Mouse (Mus musculus) inflammation-experienced regulatory T-cells, adult 16 weeks (primary cell): ENCODE results near the gene Nr1h2. TPM values are rescaled to one million over a fixed set of nuclear protein-coding genes. Genes with fewer than 3 reads are reported as not detected.

Experiments used
- polyA plus RNA-seq: library from polyadenylated mRNA; unstranded; fragments of 100-300 nt; shearing (Covaris generic); gene quantifications from one replicate; pipeline ENCODE4 v1.2.1, GENCODE M21; 2017

Gene Nr1h2
- polyA plus RNA-seq, result 160 TPM

DNA sequence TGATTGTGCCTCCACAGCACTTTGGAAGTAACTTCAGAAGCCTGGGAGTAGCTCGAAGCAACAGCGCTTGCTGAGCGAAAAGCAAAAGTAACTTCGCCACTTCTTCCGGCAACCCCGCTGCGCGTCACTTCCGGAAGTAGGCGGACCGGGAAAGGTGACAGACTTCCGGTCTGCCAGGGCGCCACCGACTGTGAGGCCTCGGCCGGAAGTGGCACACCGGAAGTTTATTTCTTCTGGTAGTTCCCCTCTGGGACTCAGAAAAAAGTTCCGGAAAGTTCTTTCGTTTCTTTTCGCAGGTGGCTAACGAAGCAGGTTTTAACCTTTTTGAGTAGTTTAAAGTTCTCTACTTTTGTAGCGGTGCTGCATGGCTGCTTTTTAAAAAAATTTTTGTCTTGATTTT, at the start of gene Nr1h2:
TSS of gene Nr1h2 (minus strand) at position 126 of the 400 bp plus-strand sequence.

GRCm38 (mm10) chr7:44590402-44591347, 36.9 kb upstream of the Nr1h2 start, which contains the start of gene Kcnc3:
Gene Kcnc3, plus strand, starts transcription at chr7:44590664.

GRCm38 (mm10) chr7:44572213-44572701, 18.5 kb upstream of the Nr1h2 start, which contains the start of gene Napsa:
Gene Napsa, plus strand, starts transcription at chr7:44572380.

GRCm38 (mm10) chr7:44548497-44549087, 5.2 kb downstream of the Nr1h2 start, which contains the start of gene Pold1:
Gene Pold1, minus strand, starts transcription at chr7:44548849.

GRCm38 (mm10) chr7:44531946-44532732, 21.6 kb downstream of the Nr1h2 start, which contains the start of gene Spib:
Gene Spib, minus strand, starts transcription at chr7:44532071.

DNA sequence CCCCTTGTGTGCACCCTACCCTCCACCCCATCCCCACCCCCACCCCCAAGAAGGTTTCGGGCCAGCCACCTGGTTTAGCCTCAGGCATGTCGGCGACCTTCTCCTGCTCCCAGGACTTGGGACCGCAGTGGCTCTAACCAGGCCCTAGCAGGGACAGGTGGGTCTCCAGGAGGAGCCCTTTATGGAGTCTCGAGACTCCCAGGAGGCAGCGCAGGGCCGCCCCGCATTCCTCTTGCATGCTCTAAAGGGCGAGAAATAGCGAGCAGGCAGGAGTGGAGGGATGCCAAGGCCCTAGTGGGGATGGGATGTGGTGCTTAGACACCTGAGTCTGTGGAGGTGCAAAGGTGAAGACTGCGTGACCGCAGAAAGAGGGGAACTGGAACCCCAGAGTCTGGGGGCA, 29.2 kb downstream of the Nr1h2 start, which contains the start of gene Mybpc2:
TSS of gene Mybpc2 (minus strand) at position 155 of the 400 bp plus-strand sequence.

Other genes with a start within 250 kb of the Nr1h2 start
- gene Clec11a, start 247.0 kb downstream of the Nr1h2 start, polyA plus RNA-seq, result 0.45 TPM
- 0.26 TPM for gene Shank1, start 243.7 kb downstream of the Nr1h2 start, polyA plus RNA-seq
- gene Syt3, start 169.8 kb downstream of the Nr1h2 start, polyA plus RNA-seq, result 0.43 TPM
- 1.3 TPM for gene 1700008O03Rik, start 168.1 kb downstream of the Nr1h2 start, polyA plus RNA-seq
- not detected for gene Lrrc4b, start 124.9 kb downstream of the Nr1h2 start, polyA plus RNA-seq
- gene Aspdh, start 88.6 kb downstream of the Nr1h2 start, polyA plus RNA-seq, result not detected
- 137 TPM for gene Josd2, start 86.0 kb downstream of the Nr1h2 start, polyA plus RNA-seq
- gene Emc10, start 57.4 kb downstream of the Nr1h2 start, polyA plus RNA-seq, result 187 TPM
- gene Fam71e1, start 57.4 kb downstream of the Nr1h2 start, polyA plus RNA-seq, result 1.1 TPM
- gene Mybpc2, start 29.3 kb downstream of the Nr1h2 start, polyA plus RNA-seq, result 0.11 TPM
- 3.6 TPM for gene Spib, start 21.9 kb downstream of the Nr1h2 start, polyA plus RNA-seq
- gene Pold1, start 5.1 kb downstream of the Nr1h2 start, polyA plus RNA-seq, result 81.1 TPM
- 2.7 TPM for gene Napsa, start 18.4 kb upstream of the Nr1h2 start, polyA plus RNA-seq
- gene Kcnc3, start 36.7 kb upstream of the Nr1h2 start, polyA plus RNA-seq, result not detected
- not detected for gene Myh14, start 116.9 kb upstream of the Nr1h2 start, polyA plus RNA-seq
- not detected for gene Izumo2, start 154.8 kb upstream of the Nr1h2 start, polyA plus RNA-seq
- gene Vrk3, start 194.5 kb upstream of the Nr1h2 start, polyA plus RNA-seq, result 116 TPM
- 0.51 TPM for gene Zfp473, start 197.1 kb upstream of the Nr1h2 start, polyA plus RNA-seq